Mouse (Mus musculus): ENCODE results near the gene Swt1.

GRCm38 (mm10) chr1:151370573-151370972, 57.7 kb downstream of the Swt1 start:
- TF ChIP-seq TAL1 (conservative IDR thresholded peaks at IDR 0.05; ENCODE audit: low read depth, low read length) (no peak), CTCF (IDR thresholded peaks at IDR 0.05; ENCODE audit: low read depth, low read length) (no peak), GATA1 (IDR thresholded peaks at IDR 0.05; ENCODE audit: borderline replicate concordance, low read length) (no peak), POLR2AphosphoS5 (IDR thresholded peaks at IDR 0.05; ENCODE audit: insufficient replicate concordance, low read depth, low read length) (no peak)

Measured in G1E (cell line).